Mouse (Mus musculus) intestine, postnatal 0 days (tissue): Measurements from ENCODE around the gene Jag1. TPM values are rescaled to one million over a fixed set of nuclear protein-coding genes. Genes with fewer than 3 reads are reported as not detected.

Experiments
- ATAC-seq: fragments of 200-750 bp; cut with Nextera tagmentation; 2 replicates; pipeline ENCODE4 v1.8.0; 2017; ENCODE audit warnings: mild to moderate bottlenecking, moderate TSS enrichment, moderate library complexity
- H3K27ac ChIP-seq: fragments of 300-500 bp; sonication (generic); 2 replicates; pipeline ENCODE4 v1.5.1; 2014; ENCODE audit warnings: mild to moderate bottlenecking, low read depth, low read length, moderate library complexity
- H3K27me3 ChIP-seq: fragments of 300-500 bp; sonication (generic); replicated peaks from 2 replicates; pipeline ENCODE4 v1.6.1; 2014; ENCODE audit warnings: low read length, mixed read lengths; ENCODE audit not compliant: control insufficient read depth, insufficient read depth
- H3K36me3 ChIP-seq: fragments of 300-500 bp; sonication (generic); 2 replicates; pipeline ENCODE4 v1.6.1; 2014; ENCODE audit warnings: mild to moderate bottlenecking, moderate library complexity; ENCODE audit not compliant: control insufficient read depth, insufficient read depth
- H3K4me1 ChIP-seq: fragments of 300-500 bp; sonication (generic); replicated peaks from 2 replicates; pipeline ENCODE4 v1.6.1; 2014; ENCODE audit warnings: antibody characterized with exemption, low read length, mixed read lengths; ENCODE audit not compliant: control insufficient read depth, insufficient read depth
- H3K4me2 ChIP-seq: fragments of 300-500 bp; sonication (generic); replicated peaks from 2 replicates; pipeline ENCODE4 v1.6.1; 2014; ENCODE audit warnings: low read depth, mild to moderate bottlenecking, moderate library complexity
- H3K4me3 ChIP-seq: fragments of 300-500 bp; sonication (generic); 2 replicates; pipeline ENCODE4 v1.5.1; 2014; ENCODE audit warnings: low read depth, low read length
- H3K9ac ChIP-seq: fragments of 300-500 bp; sonication (generic); 2 replicates; pipeline ENCODE4 v1.6.1; 2014; ENCODE audit warnings: mild to moderate bottlenecking, low read depth, low read length
- H3K9me3 ChIP-seq: fragments of 300-500 bp; sonication (generic); 2 replicates; pipeline ENCODE4 v1.6.1; 2016; ENCODE audit warnings: mixed run types; ENCODE audit not compliant: control insufficient read depth
- CTCF ChIP-seq: sonication (generic); IDR thresholded peaks from 2 replicates; pipeline ENCODE4 v1.5.1; 2016; ENCODE audit warnings: low read depth, mild to moderate bottlenecking, control low read depth, antibody characterized with exemption, moderate library complexity
- WGBS: fragments of 180-500 bp; shearing (Covaris S2); extraction: QIAGEN DNeasy Blood & Tissue Kit; methylation state at CpG from one replicate; pipeline ENCODE4 v1.1.7; 2014; 5-methylcytosine and 5-hydroxymethylcytosine counted together
- polyA plus RNA-seq: library from polyadenylated mRNA; unstranded; fragments of >200 nt; fragmentation: Nextera tagmentation; extraction: Ambion mirVana; gene quantifications from 2 replicates; pipeline ENCODE4 v1.2.1, GENCODE M21; 2015

Gene Jag1
- polyA plus RNA-seq, 1 experiment from 2014 or later = 6.0 TPM

DNA sequence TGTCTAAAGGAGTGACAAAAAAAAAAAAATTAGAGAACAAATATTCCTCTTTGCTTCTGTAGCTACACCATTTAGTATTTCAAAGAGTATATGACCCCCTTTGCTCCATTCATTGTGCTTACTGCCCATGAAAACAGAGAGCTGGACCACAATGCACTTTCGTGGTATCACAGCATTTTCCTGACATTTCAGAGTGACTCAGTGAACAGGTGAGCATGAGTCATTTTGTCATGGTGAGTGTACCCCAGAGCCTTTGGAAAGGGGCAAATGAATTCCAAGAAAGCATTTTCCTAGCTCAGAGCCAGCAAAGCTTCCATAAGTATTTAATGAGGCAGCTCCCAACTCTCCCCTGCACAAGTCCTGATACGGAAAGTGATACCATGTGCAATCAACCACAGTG is 72.3 kb downstream of the Jag1 start:
- H3K4me2 ChIP-seq = no peak overlapping the region
- no peak for ATAC-seq
- 91% methylated on average over 2 of the region's 2 CpGs for WGBS

More for the DNA sequence above, 72.3 kb downstream of the Jag1 start:
- H3K36me3 ChIP-seq = no peaks in the 10 kb centered on the region
- H3K27me3 ChIP-seq = no peaks in the 10 kb centered on the region
- H3K4me1 ChIP-seq = no peaks in the 10 kb centered on the region
- H3K27ac ChIP-seq = no peak overlapping the region
- H3K9ac ChIP-seq = no peak overlapping the region
- no peak overlapping the region for H3K4me3 ChIP-seq
- TF ChIP-seq CTCF = no peak
- no peaks in the 10 kb centered on the region for H3K9me3 ChIP-seq

Other genes with a start within 250 kb of the Jag1 start
- gene AL731706.2, start 231.0 kb downstream of the Jag1 start, polyA plus RNA-seq = 52.5 and 61.5 TPM in 2 replicates
- 2.8 and 3.5 TPM in 2 replicates for gene Slx4ip, start 225.4 kb downstream of the Jag1 start, polyA plus RNA-seq
- 70.4 and 72.9 TPM in 2 replicates for gene AL731706.1, start 225.3 kb downstream of the Jag1 start, polyA plus RNA-seq
- 25.3 and 26.2 TPM in 2 replicates for gene Mkks, start 225.3 kb downstream of the Jag1 start, polyA plus RNA-seq